20 mouse cellular contexts compared by ENCODE assay signal in the genomic region with DNA sequence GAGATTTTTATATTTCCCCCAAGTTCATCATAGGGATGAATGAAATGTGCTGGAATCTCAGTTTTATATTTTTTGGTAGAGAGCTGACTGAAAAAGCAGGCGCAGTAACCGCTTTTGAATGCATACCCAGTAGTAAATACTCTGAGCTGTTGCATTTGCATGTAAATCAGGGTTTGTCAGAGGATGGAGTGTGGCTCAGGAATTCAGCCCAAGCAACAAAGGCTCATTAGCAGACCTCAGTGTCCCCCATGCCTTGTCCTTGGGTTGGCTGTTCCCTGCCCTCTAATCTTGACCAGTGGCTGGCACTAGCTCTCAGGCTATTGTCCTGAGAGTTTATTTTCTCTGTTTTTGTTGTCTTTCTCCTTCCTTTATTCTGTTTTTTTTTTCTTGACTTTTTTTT.
DNase-seq lines count a peak whose midpoint lies in the region; ATAC-seq and TF ChIP-seq lines count a peak whose summit lies in the region.
"Had no signal": no experiment of that assay in that cellular context is flagged by ENCODE, and none has a peak within 500 bp of the region (broad histone marks: within the 10 kb centered on the region; RNA-seq: fewer than 3 reads in every experiment).

No protein-coding gene starts in this region.

- H3K4me1 ChIP-seq in forebrain, embryonic 12.5 days, result peaks cover 22% of the 10 kb centered on the region
- no peaks in the 10 kb centered on the region for H3K4me1 ChIP-seq in forebrain, embryonic 11.5 days (replicated peaks; ENCODE audit: control insufficient read depth, insufficient read depth, low read length)
- peaks cover 31% of the 10 kb centered on the region for H3K4me1 ChIP-seq in limb, embryonic 10.5 days
- H3K4me1 ChIP-seq: liver, embryonic 13.5 days had no signal

- TF ChIP-seq POLR2A in brain, embryonic 14.5 days (IDR thresholded peaks at IDR 0.05; ENCODE audit: borderline replicate concordance, extremely low read depth, insufficient read depth, insufficient read length, poor library complexity, severe bottlenecking), result no peak

- 0 out of 2 replicates have a peak, but pooled peaks cover 6% of the 10 kb centered on the region for H3K27me3 ChIP-seq in forebrain, embryonic 12.5 days
- no peaks in the 10 kb centered on the region for H3K27me3 ChIP-seq in forebrain, embryonic 11.5 days (ENCODE audit: control insufficient read depth, insufficient read depth, low read length)
- no peaks in the 10 kb centered on the region for H3K27me3 ChIP-seq in limb, embryonic 10.5 days (ENCODE audit: low read depth, poor library complexity, severe bottlenecking)
- H3K27me3 ChIP-seq: heart, embryonic 13.5 days; hindbrain, embryonic 13.5 days; liver, embryonic 13.5 days had no signal

- H3K9ac ChIP-seq in forebrain, embryonic 12.5 days, result no peak overlapping the region
- H3K9ac ChIP-seq in forebrain, embryonic 11.5 days (ENCODE audit: low read length), result no peak overlapping the region
- H3K9ac ChIP-seq: heart, embryonic 13.5 days; hindbrain, embryonic 13.5 days; liver, embryonic 13.5 days; lung, embryonic 14.5 days had no signal

- H3K4me3 ChIP-seq in forebrain, embryonic 12.5 days (replicated peaks), result no peak overlapping the region
- H3K4me3 ChIP-seq in forebrain, embryonic 11.5 days (ENCODE audit: low read depth, low read length), result no peak overlapping the region
- no peak overlapping the region for H3K4me3 ChIP-seq in limb, embryonic 10.5 days
- H3K4me3 ChIP-seq: heart, embryonic 13.5 days; hindbrain, embryonic 13.5 days; liver, embryonic 13.5 days had no signal

- H3K27ac ChIP-seq in forebrain, embryonic 12.5 days, result no peak overlapping the region
- H3K27ac ChIP-seq in forebrain, embryonic 11.5 days (ENCODE audit: low read depth, low read length), result no peak overlapping the region
- peak overlapping the region; percentile 30; the same call in 1 of the 2 replicates for H3K27ac ChIP-seq in limb, embryonic 10.5 days
- H3K27ac ChIP-seq: heart, embryonic 13.5 days; hindbrain, embryonic 13.5 days; liver, embryonic 13.5 days; stomach, postnatal 0 days had no signal

- DNase-seq in forebrain, embryonic 11.5 days (ENCODE audit: low spot score), result no peak
- DNase-seq in ES-CJ7 (ENCODE audit: low read depth, low spot score), result peak; percentile 85
- peak; percentile 87 for DNase-seq in brain, embryonic 14.5 days (ENCODE audit: low read depth)
- no peak for DNase-seq in limb, embryonic 10.5 days (ENCODE audit: low spot score)
- no peak for DNase-seq in adrenal gland, postnatal 10 days
- DNase-seq in spleen, postnatal 4 days (ENCODE audit: low spot score in 2 of 2), result no peak
- DNase-seq: adrenal gland, postnatal 25 days; cerebellum, adult 11 months; cerebellum, adult 9-11 months; gastrocnemius, postnatal 25 days; heart, adult 18-20 months; heart, postnatal 14 days; kidney, adult 18-20 months; kidney, postnatal 4 days; liver, embryonic 13.5 days; lung, embryonic 14.5 days had no signal

- ATAC-seq in forebrain, embryonic 12.5 days (ENCODE audit: low FRiP score), result peak; percentile 67; the same call in 1 of the 2 replicates
- no peak; the same call in 1 of the 2 replicates for ATAC-seq in forebrain, embryonic 11.5 days (replicated peaks; ENCODE audit: low FRiP score)

- H3K9me3 ChIP-seq in forebrain, embryonic 12.5 days, result no peaks in the 10 kb centered on the region
- H3K9me3 ChIP-seq in forebrain, embryonic 11.5 days (ENCODE audit: control insufficient read depth, low read length), result no peaks in the 10 kb centered on the region
- no peaks in the 10 kb centered on the region for H3K9me3 ChIP-seq in limb, embryonic 10.5 days (replicated peaks)
- H3K9me3 ChIP-seq: heart, embryonic 13.5 days; hindbrain, embryonic 13.5 days; liver, embryonic 13.5 days had no signal

- TF ChIP-seq CTCF in brain, embryonic 14.5 days (IDR thresholded peaks at IDR 0.05; ENCODE audit: borderline replicate concordance, extremely low read depth, insufficient read depth, insufficient read length), result no peak

- H3K4me2 ChIP-seq in forebrain, embryonic 12.5 days, result no peak overlapping the region
- H3K4me2 ChIP-seq in forebrain, embryonic 11.5 days (ENCODE audit: low read depth, low read length, severe bottlenecking), result no peak overlapping the region
- H3K4me2 ChIP-seq: heart, embryonic 13.5 days; hindbrain, embryonic 13.5 days; liver, embryonic 13.5 days; lung, embryonic 14.5 days had no signal

- H3K36me3 ChIP-seq in forebrain, embryonic 12.5 days (replicated peaks), result no peaks in the 10 kb centered on the region
- H3K36me3 ChIP-seq in forebrain, embryonic 11.5 days (ENCODE audit: control insufficient read depth, insufficient read depth, low read length), result no peaks in the 10 kb centered on the region
- H3K36me3 ChIP-seq in limb, embryonic 10.5 days, result no peaks in the 10 kb centered on the region
- H3K36me3 ChIP-seq: heart, embryonic 13.5 days; hindbrain, embryonic 13.5 days; liver, embryonic 13.5 days had no signal

- 14% methylated on average over 2 of the region's 2 CpGs for WGBS in forebrain, embryonic 12.5 days
- 14% methylated on average over 2 of the region's 2 CpGs for WGBS in forebrain, embryonic 11.5 days
- WGBS in limb, embryonic 10.5 days, result 41% methylated on average over 2 of the region's 2 CpGs

Comparison
In these comparisons a context has a peak if more than half of its experiments do, and no peak if none do; other contexts are left out.
1. DNase-seq: peak in ES-CJ7 (single experiment) and brain, embryonic 14.5 days (single experiment); none in forebrain, embryonic 11.5 days (single experiment), limb, embryonic 10.5 days (single experiment), adrenal gland, postnatal 10 days (single experiment) and spleen, postnatal 4 days (0 of 2).